In the genomic region with DNA sequence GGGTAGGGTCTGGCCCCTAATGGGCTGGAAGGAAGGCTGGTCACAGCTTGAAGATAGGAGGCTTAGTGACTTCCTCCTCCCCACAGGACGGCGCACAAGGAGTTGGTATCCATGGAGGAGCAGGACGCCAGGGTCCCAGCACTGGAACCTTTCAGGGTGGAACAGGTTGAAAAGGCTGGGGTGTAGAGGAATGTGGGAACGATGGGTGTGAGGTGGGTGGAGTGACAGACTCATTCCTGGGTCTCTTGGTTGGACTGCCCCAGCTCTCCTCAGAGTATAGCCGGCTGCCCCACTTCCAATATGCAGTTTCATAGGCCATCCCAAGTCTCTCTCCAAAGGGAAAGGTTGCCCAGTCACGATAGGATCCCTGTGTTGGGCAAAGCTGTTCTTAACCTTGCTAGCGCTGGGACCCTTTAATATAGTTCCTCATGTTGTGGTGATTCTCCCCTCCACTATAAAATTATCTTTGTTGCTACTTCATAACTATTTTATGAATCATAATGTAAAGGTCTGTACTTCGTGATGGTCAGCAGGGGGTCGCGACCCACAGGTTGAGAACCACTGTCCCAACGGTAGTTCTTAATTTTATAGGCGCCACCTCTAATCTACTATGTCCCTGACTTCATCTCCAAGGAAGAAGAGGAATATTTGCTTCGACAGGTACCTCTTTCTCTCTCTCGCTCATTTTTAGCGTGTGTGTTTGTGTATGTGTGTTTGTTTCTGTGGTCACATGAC, we compare ENCODE assay signal across 1 mouse cellular context.
TF ChIP-seq lines count a peak whose summit lies in the region.

No protein-coding gene starts in this region.

TF ChIP-seq in CH12.LX, 34 proteins besides CTCF, POLR2A, EP300 and RAD21 (continued from another document):
- no peak for TF ChIP-seq POLR2AphosphoS2 (IDR thresholded peaks at IDR 0.05; ENCODE audit: low read depth, low read length)
- TF ChIP-seq CHD2 (IDR thresholded peaks at IDR 0.05; ENCODE audit: low read length): no peak
- no peak for TF ChIP-seq RCOR1 (conservative IDR thresholded peaks at IDR 0.05; ENCODE audit: low read depth, low read length)
- TF ChIP-seq ZC3H11A (IDR thresholded peaks at IDR 0.05; ENCODE audit: low read depth, low read length): no peak
- no peak for TF ChIP-seq NELFE (IDR thresholded peaks at IDR 0.05; ENCODE audit: low read depth, low read length)
- no peak for TF ChIP-seq ELF1 (IDR thresholded peaks at IDR 0.05; ENCODE audit: low read depth, low read length)
- no peak for TF ChIP-seq ZKSCAN1 (IDR thresholded peaks at IDR 0.05; ENCODE audit: borderline replicate concordance, low read depth, low read length)
- TF ChIP-seq JUN (IDR thresholded peaks at IDR 0.05; ENCODE audit: insufficient read depth, low read depth, low read length): no peak
